Mouse (Mus musculus) thymus, postnatal 0 days (tissue): ENCODE measurements around the gene Gm47995. TPM values are rescaled to one million over a fixed set of nuclear protein-coding genes. Genes with fewer than 3 reads are reported as not detected.
"Not testable (repeated sequence)": the region's sequence is repeated elsewhere in the genome, so short reads cannot be mapped to it uniquely, and the experiment has no call there.

Experiments used
- DNase-seq: peaks from one replicate; pipeline ENCODE4 v3.0.0-alpha.2; 2015; ENCODE audit warnings: low spot score
- polyA plus RNA-seq: library from polyadenylated mRNA; unstranded; fragments of >200 nt; fragmentation: Nextera tagmentation; extraction: Ambion mirVana; gene quantifications from 2 replicates; pipeline ENCODE4 v1.2.1, GENCODE M21; 2015

Gm47995 gene
- polyA plus RNA-seq, 1 experiment from 2014 or later, result not detected

DNA sequence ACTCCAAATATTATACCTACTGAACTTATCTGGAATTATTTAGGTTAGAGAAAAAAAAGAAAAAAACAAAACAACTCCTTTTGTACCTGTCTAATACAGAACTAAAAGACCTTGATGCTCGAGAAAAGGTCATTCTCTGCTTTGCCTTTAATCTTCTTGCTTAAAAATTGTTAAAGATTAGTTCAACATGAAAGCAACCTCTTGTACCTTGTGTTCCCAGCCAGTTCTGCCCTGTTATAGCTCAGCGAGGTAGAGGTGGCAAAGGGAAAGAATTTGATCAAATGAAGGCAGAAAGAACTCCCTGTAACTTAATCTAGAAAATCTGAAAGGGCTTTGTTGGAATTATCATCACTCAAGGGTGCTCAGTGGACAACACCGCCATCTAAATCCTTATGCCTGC, 12.1 kb upstream of the Gm47995 start:
- not testable (repeated sequence) for DNase-seq

- DNase-seq, result not testable (repeated sequence)
Measured at GRCm38 (mm10) chr1:151186879-151187424, 11.3 kb upstream of the Gm47995 start.

DNA sequence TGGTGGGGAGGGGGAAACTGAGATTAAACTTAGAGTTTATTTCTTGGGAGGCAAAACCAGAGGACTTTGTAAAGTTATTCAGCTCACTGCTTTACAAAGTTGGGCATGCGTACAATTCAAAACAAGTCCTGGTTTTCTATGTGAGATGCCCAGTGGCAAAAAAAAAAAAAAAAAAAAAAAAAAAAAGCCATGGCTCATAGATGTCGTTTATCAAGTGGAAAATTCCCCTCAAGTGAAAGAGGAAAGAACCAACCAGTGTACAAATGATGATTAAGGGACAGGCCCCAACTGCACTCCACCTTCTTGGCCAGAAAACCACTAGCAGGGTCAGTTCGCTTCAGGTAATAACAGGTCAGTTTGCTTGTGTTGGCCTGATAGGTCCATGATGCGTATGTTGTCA, 9.8 kb upstream of the Gm47995 start:
- DNase-seq, result no peak

- not testable (repeated sequence) for DNase-seq
Measured at GRCm38 (mm10) chr1:151192075-151192474, 6.2 kb upstream of the Gm47995 start, which contains the start of gene Gm8947. Gene Gm8947 (plus strand): TSS chr1:151192376.

GRCm38 (mm10) chr1:151192739-151193138, 5.5 kb upstream of the Gm47995 start:
- DNase-seq, result not testable (repeated sequence)

DNA sequence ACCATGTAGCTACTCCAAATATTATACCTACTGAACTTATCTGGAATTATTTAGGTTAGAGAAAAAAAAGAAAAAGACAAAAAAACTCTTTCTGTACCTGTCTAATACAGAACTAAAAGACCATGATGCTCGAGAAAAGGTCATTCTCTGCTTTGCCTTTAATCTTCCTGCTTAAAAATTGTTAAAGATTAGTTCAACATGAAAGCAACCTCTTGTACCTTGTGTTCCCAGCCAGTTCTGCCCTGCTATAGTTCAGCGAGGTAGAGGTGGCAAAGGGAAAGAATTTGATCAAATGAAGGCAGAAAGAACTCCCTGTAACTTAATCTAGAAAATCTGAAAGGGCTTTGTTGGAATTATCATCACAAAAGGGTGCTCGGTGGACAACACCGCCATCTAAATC, 2.3 kb upstream of the Gm47995 start:
- DNase-seq, result not testable (repeated sequence)

DNA sequence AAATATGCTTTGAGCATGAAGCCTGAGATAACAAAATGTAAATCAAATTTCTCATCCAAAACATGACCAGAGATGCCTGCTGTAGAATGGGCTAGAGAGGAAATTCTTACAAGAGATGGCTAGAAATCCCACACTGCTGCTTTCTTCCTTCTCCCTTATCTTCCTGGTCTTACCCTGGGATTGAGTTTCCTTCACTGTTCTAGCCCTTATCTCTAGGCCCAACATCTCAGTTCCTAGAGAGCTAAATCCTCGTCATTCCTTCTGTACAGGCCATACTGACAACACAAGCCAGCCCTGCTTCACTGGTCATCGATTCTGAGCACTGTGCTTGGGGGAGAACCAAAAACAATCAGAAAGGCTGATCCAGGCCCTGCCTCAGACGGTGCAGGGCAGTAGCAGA, 1.6 kb upstream of the Gm47995 start:
- DNase-seq, result not testable (repeated sequence)

DNA sequence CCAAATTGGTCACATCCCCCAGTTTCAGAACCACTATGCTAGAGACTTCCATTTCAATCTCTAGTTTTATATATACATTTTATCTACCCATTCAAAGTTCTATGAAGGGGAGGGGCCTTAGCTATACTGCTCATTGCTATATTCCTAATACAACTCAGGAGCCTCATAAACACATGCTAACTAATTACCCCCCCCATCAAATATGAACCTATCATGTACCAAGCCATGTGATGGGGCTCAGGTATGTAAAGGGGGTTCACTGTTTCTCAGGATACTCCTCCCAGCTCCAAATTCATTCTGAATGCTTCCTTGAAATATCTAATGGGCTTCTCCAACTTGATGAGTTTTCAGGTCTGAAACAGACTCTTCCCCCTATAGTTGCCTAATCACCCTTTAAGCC, 2.4 kb downstream of the Gm47995 start:
- DNase-seq, result not testable (repeated sequence)

DNA sequence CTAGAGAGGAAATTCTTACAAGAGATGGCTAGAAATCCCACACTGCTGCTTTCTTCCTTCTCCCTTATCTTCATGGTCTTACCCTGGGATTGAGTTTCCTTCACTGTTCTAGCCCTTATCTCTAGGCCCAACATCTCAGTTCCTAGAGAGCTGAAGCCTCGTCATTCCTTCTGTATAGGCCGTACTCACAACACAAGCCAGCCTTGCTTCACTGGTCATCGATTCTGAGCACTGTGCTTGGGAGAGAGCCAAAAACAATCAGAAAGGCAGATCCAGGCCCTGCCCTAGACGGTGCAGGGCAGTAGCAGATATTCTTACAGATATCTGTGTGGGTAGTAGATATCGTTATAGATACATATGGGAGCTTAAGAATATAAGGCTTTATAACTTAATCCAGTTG, 4.5 kb downstream of the Gm47995 start:
- not testable (repeated sequence) for DNase-seq

- not testable (repeated sequence) for DNase-seq
Measured at GRCm38 (mm10) chr1:151203818-151204217, 5.6 kb downstream of the Gm47995 start, which contains the start of gene 3110040M04Rik. Gene 3110040M04Rik (plus strand): TSS chr1:151204121.

- DNase-seq, result not testable (repeated sequence)
Measured at GRCm38 (mm10) chr1:151208493-151208892, 10.2 kb downstream of the Gm47995 start.

GRCm38 (mm10) chr1:151208944-151209343, 10.7 kb downstream of the Gm47995 start:
- not testable (repeated sequence) for DNase-seq

DNA sequence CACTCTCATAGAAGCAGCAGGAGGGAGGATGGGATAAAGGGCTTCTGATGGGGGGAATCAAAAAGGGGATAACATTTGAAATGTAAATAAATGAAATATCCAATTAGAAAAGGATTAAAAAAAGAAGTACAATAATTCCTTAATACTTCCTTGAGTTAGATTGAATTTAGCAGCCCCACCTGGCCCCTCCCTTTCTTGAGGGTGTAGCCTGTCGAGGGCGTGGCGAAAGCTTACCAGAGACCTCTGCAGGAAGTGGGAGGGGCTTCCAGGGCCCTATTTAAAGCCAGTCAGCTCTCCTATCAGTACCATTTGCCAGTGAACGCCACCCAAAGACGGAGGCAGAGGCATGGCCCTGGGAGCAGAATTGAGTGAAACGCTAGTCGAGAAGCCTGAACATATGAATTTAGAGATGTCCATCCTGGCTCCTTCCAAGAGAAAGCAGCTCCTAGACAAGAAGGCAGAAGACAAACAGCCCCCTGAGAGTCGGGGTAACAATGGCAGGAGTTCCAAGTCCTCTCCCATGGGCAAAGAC, 11.6 kb downstream of the Gm47995 start, which contains the start of gene Gm47996:
Gene Gm47996 (plus strand): TSS at position 308 of the 532 bp plus-strand sequence.
- not testable (repeated sequence) for DNase-seq

- not testable (repeated sequence) for DNase-seq
Measured at GRCm38 (mm10) chr1:151211666-151212065, 13.4 kb downstream of the Gm47995 start.

GRCm38 (mm10) chr1:151214862-151215261, 16.6 kb downstream of the Gm47995 start:
- no peak for DNase-seq

DNA sequence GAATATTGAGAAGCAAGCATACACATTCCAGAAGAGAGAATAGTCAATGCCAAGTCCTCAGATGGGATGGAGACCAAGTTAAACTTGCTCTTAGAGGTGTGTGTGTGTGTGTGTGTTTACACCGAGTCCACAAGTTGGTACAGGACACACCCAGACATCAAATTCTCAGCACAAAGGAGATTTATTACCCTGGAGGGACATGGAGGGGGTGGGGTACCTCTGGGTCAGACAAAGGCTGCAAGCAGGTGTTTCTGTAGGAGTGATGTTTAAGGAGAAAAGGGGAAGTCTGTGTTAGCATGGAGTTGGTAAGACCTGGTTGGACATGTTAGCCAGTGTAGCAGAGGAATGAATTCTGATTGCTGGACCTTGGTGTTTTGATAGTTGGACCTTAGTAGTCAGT, 17.7 kb downstream of the Gm47995 start:
- DNase-seq, result no peak

- DNase-seq, result no peak
Measured at GRCm38 (mm10) chr1:151216417-151216816, 18.2 kb downstream of the Gm47995 start.

DNA sequence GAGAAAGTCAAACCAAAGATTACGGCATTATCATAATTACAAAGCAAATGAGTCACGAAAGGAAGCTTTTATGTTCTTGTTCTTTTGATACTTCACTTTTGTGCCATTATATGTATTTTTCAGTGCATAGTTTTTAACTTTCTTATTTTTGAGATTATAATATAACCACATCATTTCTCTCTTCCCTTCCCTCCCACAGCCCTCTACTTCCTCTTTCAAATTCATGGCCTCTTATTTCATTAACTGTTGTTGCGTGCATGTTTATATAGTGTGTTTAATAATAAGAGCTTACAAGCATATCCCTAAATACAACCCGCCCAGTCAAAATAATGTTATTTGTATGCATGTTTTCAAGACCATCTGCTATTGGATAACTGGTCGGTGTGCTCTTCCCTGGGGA, 20.8 kb downstream of the Gm47995 start:
- DNase-seq, result no peak

- DNase-seq, result no peak
Measured at GRCm38 (mm10) chr1:151220098-151220497, 21.9 kb downstream of the Gm47995 start.

DNA sequence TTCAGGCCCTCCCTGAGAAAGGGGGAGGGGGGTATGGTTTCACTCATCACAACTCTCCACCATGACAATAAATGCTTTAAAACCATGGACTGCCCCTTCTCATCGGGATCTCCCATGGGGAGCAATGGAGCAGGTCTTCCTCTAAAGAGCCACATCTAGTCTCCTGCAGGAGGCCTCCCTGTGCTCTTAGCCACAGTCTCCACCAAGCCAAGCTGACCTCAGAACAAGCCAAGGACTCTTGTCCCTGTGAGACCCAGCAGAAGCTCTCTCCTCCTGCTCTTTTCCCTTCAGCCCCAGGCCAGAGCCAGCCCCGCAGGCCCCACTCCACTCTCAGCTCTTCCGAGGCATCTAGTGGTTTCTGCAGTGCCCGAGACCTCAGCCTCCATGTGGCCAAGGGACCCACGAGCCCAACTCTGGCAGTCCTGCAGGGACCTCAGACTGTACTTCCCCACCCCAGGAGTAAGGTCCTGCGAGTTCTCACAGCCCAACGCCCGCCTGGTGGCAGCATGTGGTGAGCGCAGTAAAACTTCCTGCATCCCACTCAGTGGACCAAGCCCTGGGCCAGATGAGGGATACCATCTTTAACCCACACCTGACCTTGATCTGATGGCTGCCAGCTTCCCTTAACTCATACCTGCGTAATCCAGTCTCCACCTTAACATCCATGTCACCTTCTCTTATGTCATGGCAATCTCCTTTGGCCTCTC, 24.5 kb downstream of the Gm47995 start:
- DNase-seq, result no peak

DNA sequence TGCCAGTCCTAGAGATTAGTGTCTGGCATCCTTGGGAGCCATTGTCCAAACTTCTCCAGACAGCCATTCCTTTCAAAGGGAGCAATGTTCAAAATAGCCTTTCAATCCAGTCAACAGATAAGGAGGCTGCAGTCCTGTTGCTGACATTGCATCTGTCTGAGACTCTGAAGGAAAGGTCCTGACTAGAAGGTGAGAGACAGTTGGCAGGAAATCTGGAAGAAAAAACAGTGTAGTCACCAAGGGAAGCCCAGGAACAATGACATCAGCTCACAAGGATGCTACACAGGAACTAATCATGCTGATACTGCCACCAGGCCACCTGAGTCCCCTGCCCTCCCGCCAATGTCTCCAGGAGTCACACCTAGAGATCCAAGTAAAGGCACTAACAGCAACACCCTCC, 25.1 kb downstream of the Gm47995 start:
- no peak for DNase-seq

GRCm38 (mm10) chr1:151224536-151224935, 26.3 kb downstream of the Gm47995 start:
- no peak for DNase-seq
